Mouse (Mus musculus): ENCODE measurements around the gene Zfp715. TPM values are rescaled to one million over a fixed set of nuclear protein-coding genes. Genes with fewer than 3 reads are reported as not detected.

Gene Zfp715
- 4.6 and 5.2 TPM in 2 replicates for polyA plus RNA-seq (2012; rRNA removed)

GRCm38 (mm10) chr7:43313013-43313428 lies at the start of gene Zfp715:
Zfp715 (minus strand) TSS chr7:43313294.

GRCm38 (mm10) chr7:43351154-43351553 lies 38.1 kb upstream of the Zfp715 start, which contains the start of gene Siglecf:
Siglecf (plus strand) TSS chr7:43351341.

Other genes with a start within 250 kb of the Zfp715 start
- gene Zfp936, start 199.1 kb downstream of the Zfp715 start, polyA plus RNA-seq (2012; rRNA removed) = not detected in 2 replicates
- gene Siglecf, start 38.0 kb upstream of the Zfp715 start, polyA plus RNA-seq (2012; rRNA removed) = 1.7 and 1.8 TPM in 2 replicates
- 5.8 and 6.3 TPM in 2 replicates for gene Siglecg, start 94.9 kb upstream of the Zfp715 start, polyA plus RNA-seq (2012; rRNA removed)
- 0.06 and 0.07 TPM in 2 replicates for gene Lim2, start 114.4 kb upstream of the Zfp715 start, polyA plus RNA-seq (2012; rRNA removed)
- gene Nkg7, start 123.8 kb upstream of the Zfp715 start, polyA plus RNA-seq (2012; rRNA removed) = 6.7 and 6.9 TPM in 2 replicates
- gene Cldnd2, start 127.5 kb upstream of the Zfp715 start, polyA plus RNA-seq (2012; rRNA removed) = 0.56 and 1.4 TPM in 2 replicates
- gene Etfb, start 130.8 kb upstream of the Zfp715 start, polyA plus RNA-seq (2012; rRNA removed) = 327 and 343 TPM in 2 replicates
- 0.08 and 0.30 TPM in 2 replicates for gene Gm45233, start 130.8 kb upstream of the Zfp715 start, polyA plus RNA-seq (2012; rRNA removed)
- gene Vsig10l, start 149.9 kb upstream of the Zfp715 start, polyA plus RNA-seq (2012; rRNA removed) = 0.81 and 0.91 TPM in 2 replicates
- gene Iglon5, start 176.8 kb upstream of the Zfp715 start, polyA plus RNA-seq (2012; rRNA removed) = 0.01 and 0.03 TPM in 2 replicates
- not detected in 2 replicates for gene 4931406B18Rik, start 192.6 kb upstream of the Zfp715 start, polyA plus RNA-seq (2012; rRNA removed)
- 9.2 and 11.9 TPM in 2 replicates for gene Cd33, start 231.1 kb upstream of the Zfp715 start, polyA plus RNA-seq (2012; rRNA removed)
- gene Zfp658, start 249.0 kb upstream of the Zfp715 start, polyA plus RNA-seq (2012; rRNA removed) = 0.45 and 0.46 TPM in 2 replicates

Measured in liver, embryonic 18 days (tissue).